Mouse (Mus musculus) frontal cortex, adult (tissue): ENCODE data around the gene Slf2.

Source experiments
- ATAC-seq: cut with Nextera tagmentation; 2 replicates; pipeline ENCODE4 v1.9.2; 2017; ENCODE audit warnings: mild to moderate bottlenecking, moderate library complexity, mixed read lengths; ENCODE audit not compliant: low TSS enrichment

Gene Slf2

GRCm38 (mm10) chr19:45030746-45031693, 100.1 kb downstream of the Slf2 start:
- ATAC-seq: peak; percentile 40

- ATAC-seq: peak; percentile 60
Observed at GRCm38 (mm10) chr19:45031780-45032179, 100.8 kb downstream of the Slf2 start.
